Mouse (Mus musculus) liver, embryonic 18 days (tissue): Measurements from ENCODE around the gene Atmin. TPM values are rescaled to one million over a fixed set of nuclear protein-coding genes. Genes with fewer than 3 reads are reported as not detected.

Experiments
- polyA plus RNA-seq: library from polyadenylated mRNA; depleted of rRNA; stranded (reverse); fragments of >200 nt; gene quantifications from 2 replicates; pipeline ENCODE4 v1.2.3, GENCODE M21; 2012; rRNA removed

Gene Atmin
- 2.6 and 2.7 TPM in 2 replicates for polyA plus RNA-seq

DNA sequence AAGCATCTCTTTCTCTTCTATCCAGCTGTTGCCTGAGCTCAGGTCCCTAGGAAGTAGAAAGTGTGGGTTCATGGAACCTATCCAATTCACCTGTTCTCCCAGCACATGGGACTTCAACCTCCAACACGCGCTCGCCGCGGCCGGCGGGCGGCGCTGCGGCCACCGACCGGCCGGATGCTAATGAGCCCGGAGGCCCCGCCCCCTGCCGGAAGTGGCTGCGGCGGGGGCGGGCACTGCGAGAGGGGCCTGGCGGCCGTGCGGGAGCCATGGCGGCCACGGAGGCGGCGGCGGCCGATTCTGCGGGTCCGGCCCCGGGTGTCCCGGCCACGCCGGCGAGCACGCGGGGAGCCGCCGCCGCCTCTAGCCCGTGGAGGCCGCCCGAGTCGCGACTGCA, at the start of gene Atmin:
Atmin (plus strand) TSS at position 233 of the 394 bp plus-strand sequence.

GRCm38 (mm10) chr8:116921337-116922059, 21.7 kb upstream of the Atmin start, which contains the start of the genes Cmc2 and Cenpn:
Cmc2 (minus strand) TSS chr8:116921455.
Cenpn (plus strand) TSS chr8:116921730.

DNA sequence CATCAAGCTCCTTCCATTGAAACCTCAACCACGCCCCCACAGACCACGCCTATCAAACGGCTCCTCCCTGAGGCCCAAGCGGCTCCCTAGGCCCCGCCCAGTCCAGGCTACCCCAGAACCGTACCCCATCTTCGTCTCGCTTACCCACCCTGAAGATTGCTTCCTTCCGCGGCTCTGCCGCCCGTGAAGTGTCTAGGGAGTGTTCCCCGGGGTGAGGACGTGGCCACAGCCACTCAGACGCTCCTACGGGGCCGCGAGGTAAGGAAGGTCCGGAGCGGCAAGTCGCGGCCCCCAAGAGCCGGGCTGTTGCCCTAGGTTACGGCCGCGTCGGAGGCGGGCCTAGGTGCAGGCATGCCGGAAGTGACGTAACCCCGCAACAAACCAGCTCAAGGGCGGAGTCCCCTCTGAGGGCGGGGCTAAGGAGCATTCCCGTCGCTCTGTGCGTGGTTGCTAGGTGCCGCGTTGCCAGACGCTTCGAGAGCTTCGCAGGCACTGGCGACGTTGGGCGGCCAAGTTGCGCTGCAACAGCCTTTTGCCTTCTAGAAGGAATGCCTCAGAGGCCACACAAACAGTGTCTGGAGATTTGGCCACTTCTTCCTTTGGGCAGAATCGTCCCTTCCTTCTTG, 35.6 kb downstream of the Atmin start, which contains the start of gene 1700030J22Rik:
1700030J22Rik (minus strand) TSS at position 329 of the 626 bp plus-strand sequence.

DNA sequence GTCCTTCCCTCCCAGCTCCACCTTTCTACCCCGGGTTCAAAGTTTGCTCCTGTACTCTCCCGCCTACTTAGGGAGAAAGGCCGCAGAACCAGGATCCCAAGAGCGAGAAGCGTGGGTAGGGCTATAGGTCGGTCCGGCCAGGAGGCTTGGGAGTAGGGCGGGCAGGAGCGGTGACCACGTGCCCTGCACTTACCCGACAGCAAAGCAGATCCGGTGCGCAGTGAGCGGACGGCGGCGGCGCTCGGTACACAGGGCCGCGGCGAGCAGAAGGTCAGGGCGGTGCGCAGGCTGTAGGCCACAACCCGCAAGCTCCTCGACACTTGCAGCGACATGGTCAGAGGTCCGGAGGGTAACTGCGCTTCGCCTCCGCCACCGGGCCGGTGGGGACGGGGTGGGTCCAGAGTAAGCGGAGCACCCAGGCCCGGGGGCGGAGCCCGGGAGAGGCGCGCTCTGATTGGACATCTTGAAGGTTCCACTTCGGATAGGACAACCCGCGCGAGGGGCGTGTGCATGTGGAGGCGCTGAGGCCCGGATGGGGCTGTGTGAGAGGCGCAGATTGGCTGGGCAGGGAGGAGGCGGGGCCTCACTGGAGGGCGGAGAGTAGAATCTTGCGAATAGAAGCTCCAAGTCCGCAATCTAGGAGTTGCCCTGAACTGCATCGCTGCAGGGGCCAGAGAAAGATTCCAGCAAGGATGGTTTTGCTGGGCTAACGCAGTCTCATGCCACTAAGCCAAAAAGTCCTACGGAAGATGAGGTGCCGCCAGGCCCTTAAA, 50.1 kb downstream of the Atmin start, which contains the start of gene Gcsh:
Gcsh (minus strand) TSS at position 443 of the 773 bp plus-strand sequence.

Other genes with a start within 250 kb of the Atmin start
- gene Cdyl2, start 210.4 kb upstream of the Atmin start, polyA plus RNA-seq, result 0.47 and 0.53 TPM in 2 replicates
- gene Cmc2, start 21.9 kb upstream of the Atmin start, polyA plus RNA-seq, result 12.1 and 13.4 TPM in 2 replicates
- gene Cenpn, start 21.7 kb upstream of the Atmin start, polyA plus RNA-seq, result 10.3 and 10.7 TPM in 2 replicates
- gene 1700030J22Rik, start 35.6 kb downstream of the Atmin start, polyA plus RNA-seq, result 0.17 and 0.19 TPM in 2 replicates
- gene Gcsh, start 50.1 kb downstream of the Atmin start, polyA plus RNA-seq, result 71.8 and 73.1 TPM in 2 replicates
- gene Pkd1l2, start 139.1 kb downstream of the Atmin start, polyA plus RNA-seq, result under 0.01 and 0.01 TPM in 2 replicates
- gene Bco1, start 152.5 kb downstream of the Atmin start, polyA plus RNA-seq, result 5.8 and 6.5 TPM in 2 replicates
- gene Gan, start 214.7 kb downstream of the Atmin start, polyA plus RNA-seq, result 1.0 and 1.1 TPM in 2 replicates